Mouse (Mus musculus): ENCODE data around the gene Slc47a1. TPM values are rescaled to one million over a fixed set of nuclear protein-coding genes. Genes with fewer than 3 reads are reported as not detected.
"Not testable (repeated sequence)": the region's sequence is repeated elsewhere in the genome, so short reads cannot be mapped to it uniquely, and the experiment has no call there.

The Slc47a1 gene
- 2.2 and 3.8 TPM in 2 replicates for polyA plus RNA-seq (2015; fragmentation: Nextera tagmentation; extraction: Ambion mirVana)

DNA sequence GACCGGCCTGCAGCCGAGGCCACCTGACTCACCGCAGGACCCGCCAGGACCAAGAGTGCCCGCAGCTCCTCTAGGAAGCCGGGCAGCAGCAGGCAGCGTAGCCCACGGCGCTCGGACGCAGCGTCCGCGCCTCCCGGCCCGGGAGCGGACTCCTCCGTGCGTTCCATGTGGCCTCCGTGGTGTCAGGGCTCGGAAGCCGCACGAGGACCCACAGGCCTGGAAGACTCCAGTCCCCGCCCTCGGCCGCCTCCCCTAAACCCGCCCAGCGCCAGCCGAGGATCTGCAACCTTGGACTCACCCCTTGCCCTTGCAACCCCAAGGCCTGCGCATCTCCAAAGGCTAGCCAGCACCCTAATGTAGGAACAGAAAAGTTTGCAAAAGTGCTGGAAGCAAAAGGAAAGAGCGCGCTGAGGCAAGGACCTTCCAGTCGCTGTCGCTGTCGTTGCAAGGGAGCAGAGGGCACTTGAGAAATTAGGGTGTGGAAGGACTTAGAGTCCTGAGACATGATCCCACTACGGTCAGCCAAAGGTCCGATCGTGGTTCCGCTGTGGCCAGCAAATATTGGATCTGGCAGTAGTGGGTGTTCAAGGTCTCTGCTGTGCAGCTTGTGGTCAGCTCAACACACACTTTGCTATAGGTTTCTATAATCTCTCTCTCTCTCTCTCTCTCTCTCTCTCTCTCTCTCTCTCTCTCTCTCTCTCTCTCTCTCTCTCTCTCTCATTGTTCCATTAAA is at the start of gene Slc47a1:
Gene Slc47a1 (minus strand): TSS at position 465 of the 733 bp plus-strand sequence.
- Histone ChIP-seq H3K4me1 (ENCODE audit: control insufficient read depth, insufficient read depth, low read length) (no peaks in the 10 kb centered on the region), H3K27ac (ENCODE audit: low read length) (no peak within 1 kb of the TSS), H3K4me2 (ENCODE audit: low read depth, low read length) (peak within 1 kb of the TSS; percentile 60), H3K27me3 (ENCODE audit: control insufficient read depth, insufficient read depth, low read length) (peaks cover 27% of the 10 kb centered on the region), H3K9ac (ENCODE audit: low read length) (peak within 1 kb of the TSS; percentile 58; the same call in 1 of the 2 replicates), H3K36me3 (ENCODE audit: control insufficient read depth, insufficient read depth, low read length) (no peaks in the 10 kb centered on the region), H3K4me3 (replicated peaks; ENCODE audit: low read length) (peak within 1 kb of the TSS; percentile 38), H3K9me3 (replicated peaks; ENCODE audit: control insufficient read depth, low read length) (no peaks in the 10 kb centered on the region)
- ATAC-seq (ENCODE audit: insufficient read depth, low FRiP score) = no peak
- WGBS = 12% methylated on average over 39 of the region's 39 CpGs

GRCm38 (mm10) chr11:61419253-61419652 is 41.1 kb upstream of the Slc47a1 start:
- Histone ChIP-seq H3K36me3 (ENCODE audit: control insufficient read depth, insufficient read depth, low read length) (no peaks in the 10 kb centered on the region), H3K9me3 (replicated peaks; ENCODE audit: control insufficient read depth, low read length) (no peaks in the 10 kb centered on the region), H3K4me3 (replicated peaks; ENCODE audit: low read length) (no peak overlapping the region), H3K27ac (ENCODE audit: low read length) (no peak overlapping the region), H3K4me2 (ENCODE audit: low read depth, low read length) (no peak overlapping the region), H3K4me1 (ENCODE audit: control insufficient read depth, insufficient read depth, low read length) (no peaks in the 10 kb centered on the region), H3K27me3 (ENCODE audit: control insufficient read depth, insufficient read depth, low read length) (no peaks in the 10 kb centered on the region), H3K9ac (ENCODE audit: low read length) (no peak overlapping the region)
- WGBS = 80% methylated on average over 6 of the region's 6 CpGs
- no peak for ATAC-seq (ENCODE audit: insufficient read depth, low FRiP score)

GRCm38 (mm10) chr11:61417945-61418551 is 39.9 kb upstream of the Slc47a1 start:
- Histone ChIP-seq H3K4me2 (ENCODE audit: low read depth, low read length) (no peak overlapping the region), H3K9me3 (replicated peaks; ENCODE audit: control insufficient read depth, low read length) (no peaks in the 10 kb centered on the region), H3K36me3 (ENCODE audit: control insufficient read depth, insufficient read depth, low read length) (no peaks in the 10 kb centered on the region), H3K27me3 (ENCODE audit: control insufficient read depth, insufficient read depth, low read length) (no peaks in the 10 kb centered on the region), H3K27ac (ENCODE audit: low read length) (peak overlapping the region; percentile 42; the same call in 1 of the 2 replicates), H3K4me3 (replicated peaks; ENCODE audit: low read length) (no peak overlapping the region), H3K4me1 (ENCODE audit: control insufficient read depth, insufficient read depth, low read length) (no peaks in the 10 kb centered on the region), H3K9ac (ENCODE audit: low read length) (no peak overlapping the region)
- 25% methylated on average over 6 of the region's 6 CpGs for WGBS
- ATAC-seq (ENCODE audit: insufficient read depth, low FRiP score) = peak; percentile 76

DNA sequence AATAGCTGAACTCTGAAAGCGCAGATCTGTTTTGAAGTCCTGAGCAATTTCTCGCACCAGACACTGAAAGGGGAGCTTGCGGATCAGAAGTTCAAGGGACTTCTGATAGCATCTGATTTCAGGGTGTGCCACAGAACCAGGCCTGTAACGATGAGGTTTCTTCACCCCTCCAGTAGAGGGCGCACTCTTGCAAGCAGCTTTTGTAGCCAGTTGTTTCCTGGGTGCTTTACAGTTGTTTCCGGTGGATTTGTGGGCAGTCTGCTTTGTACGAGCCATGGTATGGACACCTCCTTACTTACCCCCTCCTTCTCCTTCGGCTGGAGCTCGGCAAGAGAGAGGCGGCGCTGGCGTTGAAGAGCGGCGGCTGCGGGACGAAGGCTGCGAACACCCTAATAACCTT is 38.4 kb upstream of the Slc47a1 start:
- H3K27me3 ChIP-seq (ENCODE audit: control insufficient read depth, insufficient read depth, low read length); ATAC-seq (ENCODE audit: insufficient read depth, low FRiP score); H3K4me1 ChIP-seq (ENCODE audit: control insufficient read depth, insufficient read depth, low read length); H3K9me3 ChIP-seq (replicated peaks; ENCODE audit: control insufficient read depth, low read length); H3K4me2 ChIP-seq (ENCODE audit: low read depth, low read length); H3K9ac ChIP-seq (ENCODE audit: low read length); H3K27ac ChIP-seq (ENCODE audit: low read length); H3K4me3 ChIP-seq (replicated peaks; ENCODE audit: low read length); H3K36me3 ChIP-seq (ENCODE audit: control insufficient read depth, insufficient read depth, low read length): not testable (repeated sequence)
- 83% methylated on average over 17 of the region's 17 CpGs for WGBS

DNA sequence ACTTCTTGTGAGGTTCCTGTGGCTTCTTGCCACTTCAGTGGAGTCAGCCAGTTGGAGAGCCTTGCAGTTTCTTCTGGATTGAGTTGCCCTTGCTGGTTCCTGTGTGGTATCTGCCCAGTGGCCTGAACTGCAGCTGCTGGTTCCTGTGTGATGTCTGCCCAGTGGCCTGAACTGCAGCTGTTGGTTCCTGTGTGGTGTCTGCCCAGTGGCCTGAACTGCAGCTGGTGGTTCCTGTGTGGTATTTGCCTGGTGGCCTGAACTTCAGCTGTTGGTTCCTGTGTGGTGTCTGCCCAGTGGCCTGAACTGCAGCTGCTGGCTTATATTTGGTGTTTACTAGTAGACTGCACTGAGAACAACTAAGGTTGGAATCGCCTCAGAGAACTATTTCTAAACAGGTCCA is 37.3 kb upstream of the Slc47a1 start:
- H3K9ac ChIP-seq (ENCODE audit: low read length) = no peak overlapping the region
- no peak overlapping the region for H3K4me3 ChIP-seq (replicated peaks; ENCODE audit: low read length)
- WGBS = 88% methylated on average over 1 of the region's 1 CpGs
- H3K4me2 ChIP-seq (ENCODE audit: low read depth, low read length) = no peak overlapping the region
- no peaks in the 10 kb centered on the region for H3K4me1 ChIP-seq (ENCODE audit: control insufficient read depth, insufficient read depth, low read length)
- H3K9me3 ChIP-seq (replicated peaks; ENCODE audit: control insufficient read depth, low read length) = no peaks in the 10 kb centered on the region
- H3K27me3 ChIP-seq (ENCODE audit: control insufficient read depth, insufficient read depth, low read length) = no peaks in the 10 kb centered on the region
- ATAC-seq (ENCODE audit: insufficient read depth, low FRiP score) = no peak
- no peak overlapping the region for H3K27ac ChIP-seq (ENCODE audit: low read length)
- H3K36me3 ChIP-seq (ENCODE audit: control insufficient read depth, insufficient read depth, low read length) = no peaks in the 10 kb centered on the region

GRCm38 (mm10) chr11:61414560-61414959 is 36.4 kb upstream of the Slc47a1 start:
- no peak overlapping the region for H3K4me3 ChIP-seq (replicated peaks; ENCODE audit: low read length)
- no peak overlapping the region for H3K4me2 ChIP-seq (ENCODE audit: low read depth, low read length)
- no peaks in the 10 kb centered on the region for H3K27me3 ChIP-seq (ENCODE audit: control insufficient read depth, insufficient read depth, low read length)
- H3K9me3 ChIP-seq (replicated peaks; ENCODE audit: control insufficient read depth, low read length) = no peaks in the 10 kb centered on the region
- H3K36me3 ChIP-seq (ENCODE audit: control insufficient read depth, insufficient read depth, low read length) = no peaks in the 10 kb centered on the region
- no peak for ATAC-seq (ENCODE audit: insufficient read depth, low FRiP score)
- H3K9ac ChIP-seq (ENCODE audit: low read length) = no peak overlapping the region
- H3K4me1 ChIP-seq (ENCODE audit: control insufficient read depth, insufficient read depth, low read length) = no peaks in the 10 kb centered on the region
- 79% methylated on average over 3 of the region's 3 CpGs for whole genome bisulfite sequencing
- no peak overlapping the region for H3K27ac ChIP-seq (ENCODE audit: low read length)

GRCm38 (mm10) chr11:61413411-61413810 is 35.3 kb upstream of the Slc47a1 start:
- Histone ChIP-seq H3K27ac (ENCODE audit: low read length) (no peak overlapping the region), H3K9ac (ENCODE audit: low read length) (no peak overlapping the region), H3K4me1 (ENCODE audit: control insufficient read depth, insufficient read depth, low read length) (no peaks in the 10 kb centered on the region), H3K4me2 (ENCODE audit: low read depth, low read length) (no peak overlapping the region), H3K27me3 (ENCODE audit: control insufficient read depth, insufficient read depth, low read length) (no peaks in the 10 kb centered on the region), H3K4me3 (replicated peaks; ENCODE audit: low read length) (no peak overlapping the region), H3K9me3 (replicated peaks; ENCODE audit: control insufficient read depth, low read length) (no peaks in the 10 kb centered on the region), H3K36me3 (ENCODE audit: control insufficient read depth, insufficient read depth, low read length) (no peaks in the 10 kb centered on the region)
- ATAC-seq (ENCODE audit: insufficient read depth, low FRiP score) = no peak
- 67% methylated on average over 5 of the region's 5 CpGs for WGBS

GRCm38 (mm10) chr11:61411809-61412208 is 33.7 kb upstream of the Slc47a1 start:
- 52% methylated on average over 7 of the region's 7 CpGs for WGBS
- H3K4me1 ChIP-seq (ENCODE audit: control insufficient read depth, insufficient read depth, low read length) = no peaks in the 10 kb centered on the region
- no peak overlapping the region for H3K4me2 ChIP-seq (ENCODE audit: low read depth, low read length)
- H3K27me3 ChIP-seq (ENCODE audit: control insufficient read depth, insufficient read depth, low read length) = no peaks in the 10 kb centered on the region
- no peak for ATAC-seq (ENCODE audit: insufficient read depth, low FRiP score)
- H3K9ac ChIP-seq (ENCODE audit: low read length) = 0 out of 2 replicates have a peak overlapping the region, but pooled peaks have one; percentile 15
- H3K9me3 ChIP-seq (replicated peaks; ENCODE audit: control insufficient read depth, low read length) = no peaks in the 10 kb centered on the region
- no peaks in the 10 kb centered on the region for H3K36me3 ChIP-seq (ENCODE audit: control insufficient read depth, insufficient read depth, low read length)
- no peak overlapping the region for H3K4me3 ChIP-seq (replicated peaks; ENCODE audit: low read length)
- no peak overlapping the region for H3K27ac ChIP-seq (ENCODE audit: low read length)

DNA sequence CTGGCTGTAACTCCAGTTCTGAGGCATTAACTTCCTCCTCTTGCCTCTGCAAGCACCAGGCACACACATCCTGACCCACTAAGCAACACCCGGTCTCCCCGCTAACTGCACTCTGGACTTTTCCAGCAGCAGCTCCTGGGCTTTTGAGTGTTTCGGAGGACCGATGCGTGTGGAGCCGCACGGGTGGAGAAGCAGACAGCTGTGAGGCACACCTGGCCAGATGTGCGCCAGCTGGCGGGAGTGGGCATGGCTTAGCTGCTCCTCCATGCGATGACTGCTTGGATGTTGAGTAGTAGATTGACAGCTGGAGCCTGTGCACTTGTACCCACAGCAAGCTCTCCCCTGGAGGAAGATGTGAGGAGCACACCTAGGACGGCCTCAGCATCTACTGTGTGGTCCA is 33.1 kb upstream of the Slc47a1 start:
- H3K27me3 ChIP-seq (ENCODE audit: control insufficient read depth, insufficient read depth, low read length) = no peaks in the 10 kb centered on the region
- ATAC-seq (ENCODE audit: insufficient read depth, low FRiP score) = no peak
- H3K4me1 ChIP-seq (ENCODE audit: control insufficient read depth, insufficient read depth, low read length) = no peaks in the 10 kb centered on the region
- H3K9me3 ChIP-seq (replicated peaks; ENCODE audit: control insufficient read depth, low read length) = no peaks in the 10 kb centered on the region
- H3K9ac ChIP-seq (ENCODE audit: low read length) = no peak overlapping the region
- no peak overlapping the region for H3K27ac ChIP-seq (ENCODE audit: low read length)
- H3K4me3 ChIP-seq (replicated peaks; ENCODE audit: low read length) = no peak overlapping the region
- WGBS = 65% methylated on average over 11 of the region's 11 CpGs
- no peaks in the 10 kb centered on the region for H3K36me3 ChIP-seq (ENCODE audit: control insufficient read depth, insufficient read depth, low read length)
- no peak overlapping the region for H3K4me2 ChIP-seq (ENCODE audit: low read depth, low read length)
